Mouse (Mus musculus): ENCODE results near the gene Uncx.

The Uncx gene

GRCm38 (mm10) chr5:139557079-139557478, 13.8 kb downstream of the Uncx start:
- in situ Hi-C loops (cut with MboI; ENCODE audit: low pct_unique_long_range_greater_than_20kb in 1 of 2, low sequenced_read_pairs in 2 of 2, unreplicated experiment in 1 of 2) = no loop called here

GRCm38 (mm10) chr5:139557531-139558467, 14.5 kb downstream of the Uncx start:
- in situ Hi-C loops (cut with MboI; ENCODE audit: low pct_unique_long_range_greater_than_20kb in 1 of 2, low sequenced_read_pairs in 2 of 2, unreplicated experiment in 1 of 2) = no loop called here

- in situ Hi-C loops (cut with MboI; ENCODE audit: low pct_unique_long_range_greater_than_20kb in 1 of 2, low sequenced_read_pairs in 2 of 2, unreplicated experiment in 1 of 2) = no loop called here
These were observed 15.1 kb downstream of the Uncx start for GRCm38 (mm10) chr5:139558468-139558804.

- in situ Hi-C loops (cut with MboI; ENCODE audit: low pct_unique_long_range_greater_than_20kb in 1 of 2, low sequenced_read_pairs in 2 of 2, unreplicated experiment in 1 of 2) = no loop called here
These were observed 15.8 kb downstream of the Uncx start for GRCm38 (mm10) chr5:139558917-139559660.

GRCm38 (mm10) chr5:139559782-139560181, 16.5 kb downstream of the Uncx start:
- in situ Hi-C loops (cut with MboI; ENCODE audit: low pct_unique_long_range_greater_than_20kb in 1 of 2, low sequenced_read_pairs in 2 of 2, unreplicated experiment in 1 of 2) = no loop called here

GRCm38 (mm10) chr5:139561363-139562001, 18.2 kb downstream of the Uncx start:
- in situ Hi-C loops (cut with MboI; ENCODE audit: low pct_unique_long_range_greater_than_20kb in 1 of 2, low sequenced_read_pairs in 2 of 2, unreplicated experiment in 1 of 2) = no loop called here

GRCm38 (mm10) chr5:139564663-139565062, 21.4 kb downstream of the Uncx start:
- in situ Hi-C loops (cut with MboI; ENCODE audit: low pct_unique_long_range_greater_than_20kb in 1 of 2, low sequenced_read_pairs in 2 of 2, unreplicated experiment in 1 of 2) = no loop called here

GRCm38 (mm10) chr5:139565462-139565861, 22.2 kb downstream of the Uncx start:
- in situ Hi-C loops (cut with MboI; ENCODE audit: low pct_unique_long_range_greater_than_20kb in 1 of 2, low sequenced_read_pairs in 2 of 2, unreplicated experiment in 1 of 2) = no loop called here

- in situ Hi-C loops (cut with MboI; ENCODE audit: low pct_unique_long_range_greater_than_20kb in 1 of 2, low sequenced_read_pairs in 2 of 2, unreplicated experiment in 1 of 2) = no loop called here
These were observed 23.5 kb downstream of the Uncx start for GRCm38 (mm10) chr5:139566640-139567399.

- in situ Hi-C loops (cut with MboI; ENCODE audit: low pct_unique_long_range_greater_than_20kb in 1 of 2, low sequenced_read_pairs in 2 of 2, unreplicated experiment in 1 of 2) = no loop called here
These were observed 24.8 kb downstream of the Uncx start for GRCm38 (mm10) chr5:139568079-139568478.

GRCm38 (mm10) chr5:139572526-139572925, 29.2 kb downstream of the Uncx start:
- in situ Hi-C loops (cut with MboI; ENCODE audit: low pct_unique_long_range_greater_than_20kb in 1 of 2, low sequenced_read_pairs in 2 of 2, unreplicated experiment in 1 of 2) = no loop called here

GRCm38 (mm10) chr5:139573606-139574311, 30.5 kb downstream of the Uncx start:
- in situ Hi-C loops (cut with MboI; ENCODE audit: low pct_unique_long_range_greater_than_20kb in 1 of 2, low sequenced_read_pairs in 2 of 2, unreplicated experiment in 1 of 2) = no loop called here

- in situ Hi-C loops (cut with MboI; ENCODE audit: low pct_unique_long_range_greater_than_20kb in 1 of 2, low sequenced_read_pairs in 2 of 2, unreplicated experiment in 1 of 2) = no loop called here
These were observed 31.8 kb downstream of the Uncx start for GRCm38 (mm10) chr5:139575054-139575453.

- in situ Hi-C loops (cut with MboI; ENCODE audit: low pct_unique_long_range_greater_than_20kb in 1 of 2, low sequenced_read_pairs in 2 of 2, unreplicated experiment in 1 of 2) = no loop called here
These were observed 37.0 kb downstream of the Uncx start for GRCm38 (mm10) chr5:139580171-139580743.

GRCm38 (mm10) chr5:139581308-139581868, 38.1 kb downstream of the Uncx start:
- in situ Hi-C loops (cut with MboI; ENCODE audit: low pct_unique_long_range_greater_than_20kb in 1 of 2, low sequenced_read_pairs in 2 of 2, unreplicated experiment in 1 of 2) = no loop called here

GRCm38 (mm10) chr5:139584971-139585747, 41.9 kb downstream of the Uncx start:
- in situ Hi-C loops (cut with MboI; ENCODE audit: low pct_unique_long_range_greater_than_20kb in 1 of 2, low sequenced_read_pairs in 2 of 2, unreplicated experiment in 1 of 2) = no loop called here

GRCm38 (mm10) chr5:139585748-139586060, 42.4 kb downstream of the Uncx start:
- in situ Hi-C loops (cut with MboI; ENCODE audit: low pct_unique_long_range_greater_than_20kb in 1 of 2, low sequenced_read_pairs in 2 of 2, unreplicated experiment in 1 of 2) = no loop called here
